Mouse (Mus musculus): ENCODE measurements around the gene Gtpbp1. TPM values are rescaled to one million over a fixed set of nuclear protein-coding genes. Genes with fewer than 3 reads are reported as not detected.

Gene Gtpbp1
- polyA plus RNA-seq, 1 experiment from 2014 or later = 25.3 TPM

DNA sequence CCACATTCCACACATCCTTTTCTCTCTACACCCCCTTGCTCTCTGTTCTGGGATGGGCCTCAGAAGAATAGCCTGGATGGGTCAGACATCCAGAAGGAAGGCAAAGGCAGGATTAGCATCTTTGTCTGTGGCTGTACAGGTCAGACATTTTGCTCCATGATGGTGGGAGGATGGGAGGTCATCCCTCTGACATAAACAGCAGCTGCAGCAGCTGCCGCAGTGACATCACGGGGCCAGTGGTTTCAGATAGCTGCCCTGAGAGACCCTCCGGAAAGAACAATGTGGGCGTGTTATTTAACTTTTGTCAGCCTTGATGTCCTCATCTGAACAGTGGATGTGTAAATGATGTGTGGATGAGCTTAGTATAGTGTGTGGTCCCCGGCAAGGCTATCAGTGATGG lies 55.2 kb downstream of the Gtpbp1 start:
- Histone ChIP-seq H3K36me3 (ENCODE audit: control insufficient read depth, insufficient read depth, low read length) (0 out of 2 replicates have a peak, but pooled peaks cover 6% of the 10 kb centered on the region), H3K9me3 (ENCODE audit: control insufficient read depth, low read length) (no peaks in the 10 kb centered on the region), H3K27ac (replicated peaks in 1 of 2; ENCODE audit: control insufficient read depth in 1 of 2, insufficient read depth in 1 of 2, low read depth in 2 of 2, low read length in 2 of 2) (no peak overlapping the region), H3K4me2 (ENCODE audit: low read length) (no peak overlapping the region), H3K27me3 (ENCODE audit: control insufficient read depth, insufficient read depth, low read length) (no peaks in the 10 kb centered on the region), H3K9ac (ENCODE audit: low read length) (no peak overlapping the region), H3K4me1 (ENCODE audit: control insufficient read depth in 2 of 2, insufficient read depth in 2 of 2, low read length in 2 of 2) (peaks cover 9 to 14% of the 10 kb centered on the region in 2 experiments), H3K4me3 (ENCODE audit: control insufficient read depth in 1 of 2, insufficient read depth in 1 of 2, low read depth in 1 of 2, low read length in 2 of 2) (no peak overlapping the region)
- 89% methylated on average over 5 of the region's 5 CpGs for WGBS
- no peak for ATAC-seq (ENCODE audit: insufficient number of reproducible peaks, insufficient read depth, low FRiP score, low read depth)

DNA sequence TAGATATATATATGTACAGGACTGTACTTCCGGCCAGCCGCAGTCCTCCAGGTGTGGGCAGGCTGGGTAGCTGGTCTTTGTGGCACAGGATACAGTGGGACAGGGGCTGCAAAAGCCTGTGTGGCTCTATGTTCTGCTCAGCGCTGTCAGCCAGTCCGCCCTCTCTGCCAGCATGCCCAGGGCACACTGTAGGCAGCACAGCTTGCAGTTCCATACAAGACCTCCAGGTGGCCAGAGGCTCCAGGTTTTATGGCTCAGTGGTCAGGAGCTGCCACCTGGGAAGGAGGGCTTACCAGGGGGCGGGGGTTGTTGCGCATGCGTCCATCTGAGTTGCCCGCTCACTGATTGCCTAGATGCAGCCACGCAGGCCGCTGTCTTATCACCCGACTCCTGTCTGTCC lies 57.4 kb downstream of the Gtpbp1 start:
- Histone ChIP-seq H3K9me3 (ENCODE audit: control insufficient read depth, low read length) (no peaks in the 10 kb centered on the region), H3K4me3 (ENCODE audit: control insufficient read depth in 1 of 2, insufficient read depth in 1 of 2, low read depth in 1 of 2, low read length in 2 of 2) (no peak overlapping the region), H3K9ac (ENCODE audit: low read length) (no peak overlapping the region), H3K27me3 (ENCODE audit: control insufficient read depth, insufficient read depth, low read length) (no peaks in the 10 kb centered on the region), H3K36me3 (ENCODE audit: control insufficient read depth, insufficient read depth, low read length) (0 out of 2 replicates have a peak, but pooled peaks cover 6% of the 10 kb centered on the region), H3K4me1 (ENCODE audit: control insufficient read depth in 2 of 2, insufficient read depth in 2 of 2, low read length in 2 of 2) (peaks cover 2 to 6% of the 10 kb centered on the region in 2 experiments), H3K4me2 (ENCODE audit: low read length) (no peak overlapping the region), H3K27ac (replicated peaks in 1 of 2; ENCODE audit: control insufficient read depth in 1 of 2, insufficient read depth in 1 of 2, low read depth in 2 of 2, low read length in 2 of 2) (no peak overlapping the region)
- ATAC-seq (ENCODE audit: insufficient number of reproducible peaks, insufficient read depth, low FRiP score, low read depth) = no peak
- WGBS = 58% methylated on average over 11 of the region's 11 CpGs

DNA sequence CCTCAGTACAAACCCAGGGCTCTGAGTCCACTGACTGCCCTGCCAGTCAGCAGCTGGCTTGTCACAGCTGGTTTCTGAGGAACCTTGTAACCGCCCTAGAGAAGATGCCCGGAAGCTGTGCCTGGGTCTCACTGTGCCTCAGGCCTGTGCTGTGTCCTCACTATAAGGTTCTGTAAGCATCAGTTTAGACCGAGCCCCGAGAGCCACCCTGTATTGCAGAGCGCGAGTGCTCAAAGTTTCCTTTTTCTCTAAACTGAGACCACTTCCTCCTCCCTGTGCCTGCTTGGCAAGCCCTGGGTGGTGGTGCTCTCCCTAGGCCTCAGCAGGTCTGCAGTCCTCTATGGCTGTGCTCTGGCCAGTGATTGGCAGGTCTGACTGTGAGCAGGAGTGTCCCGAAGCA lies 58.5 kb downstream of the Gtpbp1 start:
- Histone ChIP-seq H3K9me3 (ENCODE audit: control insufficient read depth, low read length) (no peaks in the 10 kb centered on the region), H3K27ac (replicated peaks in 1 of 2; ENCODE audit: control insufficient read depth in 1 of 2, insufficient read depth in 1 of 2, low read depth in 2 of 2, low read length in 2 of 2) (no peak overlapping the region), H3K4me1 (ENCODE audit: control insufficient read depth in 2 of 2, insufficient read depth in 2 of 2, low read length in 2 of 2) (peaks cover 0 to 3% of the 10 kb centered on the region in 2 experiments; a peak in 1 of 4 replicates), H3K27me3 (ENCODE audit: control insufficient read depth, insufficient read depth, low read length) (no peaks in the 10 kb centered on the region), H3K36me3 (ENCODE audit: control insufficient read depth, insufficient read depth, low read length) (0 out of 2 replicates have a peak, but pooled peaks cover 6% of the 10 kb centered on the region), H3K4me2 (ENCODE audit: low read length) (no peak overlapping the region), H3K9ac (ENCODE audit: low read length) (no peak overlapping the region), H3K4me3 (ENCODE audit: control insufficient read depth in 1 of 2, insufficient read depth in 1 of 2, low read depth in 1 of 2, low read length in 2 of 2) (no peak overlapping the region)
- WGBS = 93% methylated on average over 7 of the region's 7 CpGs
- ATAC-seq (ENCODE audit: insufficient number of reproducible peaks, insufficient read depth, low FRiP score, low read depth) = no peak

DNA sequence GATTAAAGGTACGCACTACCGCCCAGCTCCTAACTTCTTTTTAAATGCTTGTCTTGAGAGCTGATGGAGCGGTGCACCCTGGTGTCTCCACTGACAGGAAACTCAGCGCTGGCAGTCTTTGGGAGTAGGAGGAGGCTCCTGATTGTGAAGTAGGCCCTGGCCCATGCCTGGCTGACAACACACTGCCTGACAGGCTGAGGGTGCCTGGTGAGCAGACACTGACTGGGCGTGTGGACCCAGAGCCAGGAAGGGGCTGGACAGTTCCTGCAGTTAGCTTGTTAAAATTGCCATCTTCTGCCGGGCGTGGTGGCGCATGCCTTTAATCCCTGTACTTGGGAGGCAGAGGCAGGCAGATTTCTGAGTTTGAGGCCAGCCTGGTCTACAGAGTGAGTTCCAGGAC lies 59.6 kb downstream of the Gtpbp1 start:
- ATAC-seq (ENCODE audit: insufficient number of reproducible peaks, insufficient read depth, low FRiP score, low read depth) = no peak
- Histone ChIP-seq H3K4me3 (ENCODE audit: control insufficient read depth in 1 of 2, insufficient read depth in 1 of 2, low read depth in 1 of 2, low read length in 2 of 2) (no peak overlapping the region), H3K9ac (ENCODE audit: low read length) (no peak overlapping the region), H3K4me2 (ENCODE audit: low read length) (no peak overlapping the region), H3K27me3 (ENCODE audit: control insufficient read depth, insufficient read depth, low read length) (no peaks in the 10 kb centered on the region), H3K9me3 (ENCODE audit: control insufficient read depth, low read length) (no peaks in the 10 kb centered on the region), H3K36me3 (ENCODE audit: control insufficient read depth, insufficient read depth, low read length) (0 out of 2 replicates have a peak, but pooled peaks cover under 1% of the 10 kb centered on the region), H3K4me1 (ENCODE audit: control insufficient read depth in 2 of 2, insufficient read depth in 2 of 2, low read length in 2 of 2) (no peaks in the 10 kb centered on the region), H3K27ac (replicated peaks in 1 of 2; ENCODE audit: control insufficient read depth in 1 of 2, insufficient read depth in 1 of 2, low read depth in 2 of 2, low read length in 2 of 2) (no peak overlapping the region)
- 81% methylated on average over 8 of the region's 8 CpGs for WGBS

DNA sequence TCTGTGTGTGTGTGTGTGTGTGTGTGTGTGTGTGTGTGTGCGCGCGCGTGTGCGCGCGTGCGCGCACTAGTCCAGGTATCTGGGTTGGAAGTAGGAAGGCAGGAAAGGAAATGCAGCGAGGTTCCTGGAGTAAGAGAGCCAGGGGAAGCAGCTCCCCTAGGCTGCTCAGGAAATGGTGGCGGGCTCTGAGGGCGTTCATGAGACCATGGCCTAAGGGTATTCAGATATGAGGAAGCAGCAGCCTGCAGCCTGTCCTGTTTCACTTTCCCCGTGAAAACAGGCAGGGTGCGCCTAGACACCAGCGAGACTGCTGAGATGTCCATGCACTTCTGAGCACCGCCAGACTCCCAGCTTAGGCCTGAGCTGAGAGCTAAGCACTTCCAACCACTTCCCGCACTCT lies 61.1 kb downstream of the Gtpbp1 start:
- no peaks in the 10 kb centered on the region for H3K9me3 ChIP-seq (ENCODE audit: control insufficient read depth, low read length)
- H3K4me2 ChIP-seq (ENCODE audit: low read length) = no peak overlapping the region
- ATAC-seq (ENCODE audit: insufficient number of reproducible peaks, insufficient read depth, low FRiP score, low read depth) = no peak
- H3K27ac ChIP-seq (replicated peaks in 1 of 2; ENCODE audit: control insufficient read depth in 1 of 2, insufficient read depth in 1 of 2, low read depth in 2 of 2, low read length in 2 of 2) = no peak overlapping the region
- H3K4me1 ChIP-seq (ENCODE audit: control insufficient read depth in 2 of 2, insufficient read depth in 2 of 2, low read length in 2 of 2) = no peaks in the 10 kb centered on the region
- no peaks in the 10 kb centered on the region for H3K27me3 ChIP-seq (ENCODE audit: control insufficient read depth, insufficient read depth, low read length)
- H3K9ac ChIP-seq (ENCODE audit: low read length) = no peak overlapping the region
- no peaks in the 10 kb centered on the region for H3K36me3 ChIP-seq (ENCODE audit: control insufficient read depth, insufficient read depth, low read length)
- 69% methylated on average over 17 of the region's 17 CpGs for WGBS
- H3K4me3 ChIP-seq (ENCODE audit: control insufficient read depth in 1 of 2, insufficient read depth in 1 of 2, low read depth in 1 of 2, low read length in 2 of 2) = no peak overlapping the region

DNA sequence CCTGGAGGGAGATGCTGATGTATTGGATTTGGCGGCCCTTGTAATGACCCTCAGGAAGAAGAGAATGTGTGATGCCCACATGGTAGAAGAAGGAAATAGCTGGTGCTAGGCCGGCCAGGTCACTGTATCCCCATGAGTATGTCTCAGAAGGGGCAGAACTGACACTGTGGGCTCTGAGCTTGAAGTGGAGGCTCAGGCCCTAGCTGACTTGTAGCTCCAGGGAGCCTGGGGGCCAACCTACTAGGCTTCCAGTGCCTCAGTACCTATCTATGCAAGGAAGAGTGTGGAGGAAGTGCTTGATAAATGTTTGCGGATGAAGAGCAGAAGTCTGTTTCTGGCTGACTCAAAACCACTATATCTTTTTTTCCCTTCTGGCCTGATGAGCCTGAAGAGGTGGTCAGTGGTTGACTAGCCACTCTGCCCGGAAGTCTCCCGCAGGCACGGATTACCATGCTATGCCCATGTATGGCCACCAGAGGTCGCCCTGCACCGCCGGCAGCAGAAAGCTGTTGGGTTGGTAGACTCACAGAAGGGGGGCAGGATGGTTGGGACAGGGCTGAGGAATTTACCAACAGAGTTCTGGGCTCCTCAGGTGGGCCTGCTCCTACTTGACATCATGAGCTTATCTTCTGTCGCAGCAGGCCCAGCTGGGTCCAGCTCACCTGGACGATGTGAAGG lies 62.2 kb downstream of the Gtpbp1 start:
- H3K4me2 ChIP-seq (ENCODE audit: low read length) = no peak overlapping the region
- no peak overlapping the region for H3K27ac ChIP-seq (replicated peaks in 1 of 2; ENCODE audit: control insufficient read depth in 1 of 2, insufficient read depth in 1 of 2, low read depth in 2 of 2, low read length in 2 of 2)
- no peaks in the 10 kb centered on the region for H3K36me3 ChIP-seq (ENCODE audit: control insufficient read depth, insufficient read depth, low read length)
- ATAC-seq (ENCODE audit: insufficient number of reproducible peaks, insufficient read depth, low FRiP score, low read depth) = no peak
- H3K9me3 ChIP-seq (ENCODE audit: control insufficient read depth, low read length) = no peaks in the 10 kb centered on the region
- H3K9ac ChIP-seq (ENCODE audit: low read length) = no peak overlapping the region
- H3K4me3 ChIP-seq (ENCODE audit: control insufficient read depth in 1 of 2, insufficient read depth in 1 of 2, low read depth in 1 of 2, low read length in 2 of 2) = no peak overlapping the region
- H3K27me3 ChIP-seq (ENCODE audit: control insufficient read depth, insufficient read depth, low read length) = no peaks in the 10 kb centered on the region
- no peaks in the 10 kb centered on the region for H3K4me1 ChIP-seq (ENCODE audit: control insufficient read depth in 2 of 2, insufficient read depth in 2 of 2, low read length in 2 of 2)
- 22% methylated on average over 11 of the region's 11 CpGs for WGBS

DNA sequence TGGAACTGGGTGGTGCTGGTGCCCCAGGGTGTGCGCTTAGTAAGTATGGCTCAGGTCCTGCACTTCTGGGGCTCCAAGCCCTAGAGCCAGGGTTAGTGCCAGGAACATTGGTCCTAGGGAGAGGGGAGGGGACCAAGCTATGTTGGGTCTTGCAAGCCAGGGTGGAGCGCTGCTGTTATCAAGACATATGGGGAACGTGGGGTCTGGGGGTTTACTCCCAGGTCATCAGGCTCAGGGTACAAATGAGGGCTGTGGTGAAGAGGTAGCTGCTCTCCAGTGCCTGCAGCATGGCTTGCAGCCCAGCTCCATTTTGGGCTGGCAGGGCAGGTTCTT lies 62.7 kb downstream of the Gtpbp1 start:
- 77% methylated on average over 3 of the region's 3 CpGs for WGBS
- Histone ChIP-seq H3K27ac (replicated peaks in 1 of 2; ENCODE audit: control insufficient read depth in 1 of 2, insufficient read depth in 1 of 2, low read depth in 2 of 2, low read length in 2 of 2) (no peak overlapping the region), H3K4me3 (ENCODE audit: control insufficient read depth in 1 of 2, insufficient read depth in 1 of 2, low read depth in 1 of 2, low read length in 2 of 2) (no peak overlapping the region), H3K27me3 (ENCODE audit: control insufficient read depth, insufficient read depth, low read length) (no peaks in the 10 kb centered on the region), H3K4me2 (ENCODE audit: low read length) (no peak overlapping the region), H3K9me3 (ENCODE audit: control insufficient read depth, low read length) (no peaks in the 10 kb centered on the region), H3K36me3 (ENCODE audit: control insufficient read depth, insufficient read depth, low read length) (no peaks in the 10 kb centered on the region), H3K9ac (ENCODE audit: low read length) (no peak overlapping the region), H3K4me1 (ENCODE audit: control insufficient read depth in 2 of 2, insufficient read depth in 2 of 2, low read length in 2 of 2) (no peaks in the 10 kb centered on the region)
- no peak for ATAC-seq (ENCODE audit: insufficient number of reproducible peaks, insufficient read depth, low FRiP score, low read depth)

DNA sequence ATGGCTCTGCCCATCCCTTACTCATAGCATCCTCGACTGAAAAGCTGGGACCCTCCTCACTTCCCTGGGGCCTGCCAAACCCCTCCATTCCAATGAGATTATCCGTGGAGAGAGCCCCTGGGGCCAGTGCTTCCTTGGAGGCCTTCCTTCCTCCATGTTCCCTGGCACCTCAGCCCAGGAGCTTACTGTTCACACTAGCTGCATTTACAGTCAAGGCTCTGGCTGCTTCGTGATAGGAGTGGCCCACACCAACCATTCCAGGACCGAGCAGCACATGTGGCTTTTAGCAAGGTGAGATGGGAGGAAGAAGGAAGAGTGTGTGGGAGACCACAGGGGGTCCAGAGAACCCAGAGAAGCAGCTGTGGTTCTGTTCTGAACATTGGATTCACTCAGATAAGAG lies 63.2 kb downstream of the Gtpbp1 start:
- Histone ChIP-seq H3K4me3 (ENCODE audit: control insufficient read depth in 1 of 2, insufficient read depth in 1 of 2, low read depth in 1 of 2, low read length in 2 of 2) (no peak overlapping the region), H3K27me3 (ENCODE audit: control insufficient read depth, insufficient read depth, low read length) (no peaks in the 10 kb centered on the region), H3K4me2 (ENCODE audit: low read length) (no peak overlapping the region), H3K4me1 (ENCODE audit: control insufficient read depth in 2 of 2, insufficient read depth in 2 of 2, low read length in 2 of 2) (no peaks in the 10 kb centered on the region), H3K9ac (ENCODE audit: low read length) (no peak overlapping the region), H3K27ac (replicated peaks in 1 of 2; ENCODE audit: control insufficient read depth in 1 of 2, insufficient read depth in 1 of 2, low read depth in 2 of 2, low read length in 2 of 2) (no peak overlapping the region), H3K36me3 (ENCODE audit: control insufficient read depth, insufficient read depth, low read length) (no peaks in the 10 kb centered on the region), H3K9me3 (ENCODE audit: control insufficient read depth, low read length) (no peaks in the 10 kb centered on the region)
- no peak for ATAC-seq (ENCODE audit: insufficient number of reproducible peaks, insufficient read depth, low FRiP score, low read depth)
- WGBS = 44% methylated on average over 4 of the region's 4 CpGs
